Mouse (Mus musculus) hindbrain, embryonic 11.5 days (tissue): Measurements from ENCODE around the gene Urad. TPM values are rescaled to one million over a fixed set of nuclear protein-coding genes. Genes with fewer than 3 reads are reported as not detected.

Experiments used
- ATAC-seq: fragments of 200-750 bp; cut with Nextera tagmentation; 2 replicates; pipeline ENCODE4 v1.8.0; 2017; ENCODE audit warnings: mild to moderate bottlenecking, moderate TSS enrichment, moderate library complexity; ENCODE audit not compliant: low FRiP score
- DNase-seq: peaks from one replicate; pipeline ENCODE4 v3.0.0-alpha.2; 2015; ENCODE audit warnings: low spot score
- H3K27ac ChIP-seq: fragments of 300-500 bp; sonication (generic); 2 replicates; pipeline ENCODE4 v1.5.1; 2014; ENCODE audit warnings: mild to moderate bottlenecking, low read depth, low read length
- H3K27me3 ChIP-seq: fragments of 300-500 bp; sonication (generic); 2 replicates; pipeline ENCODE4 v1.6.1; 2014; ENCODE audit warnings: mild to moderate bottlenecking, low read length, moderate library complexity, mixed read lengths; ENCODE audit not compliant: control insufficient read depth, insufficient read depth
- H3K36me3 ChIP-seq: fragments of 300-500 bp; sonication (generic); 2 replicates; pipeline ENCODE4 v1.6.1; 2014; ENCODE audit warnings: mild to moderate bottlenecking, low read length, moderate library complexity, mixed read lengths; ENCODE audit not compliant: control insufficient read depth, insufficient read depth
- H3K4me1 ChIP-seq: fragments of 300-500 bp; sonication (generic); replicated peaks from 2 replicates; pipeline ENCODE4 v1.6.1; 2014; ENCODE audit warnings: low read length, mixed read lengths; ENCODE audit not compliant: control insufficient read depth, insufficient read depth
- H3K4me2 ChIP-seq: fragments of 300-500 bp; sonication (generic); replicated peaks from 2 replicates; pipeline ENCODE4 v1.6.1; 2014; ENCODE audit warnings: mild to moderate bottlenecking, low read depth, low read length
- H3K4me3 ChIP-seq: fragments of 300-500 bp; sonication (generic); 2 replicates; pipeline ENCODE4 v1.5.1; 2014; ENCODE audit warnings: low read depth, low read length
- H3K9ac ChIP-seq: fragments of 300-500 bp; sonication (generic); 2 replicates; pipeline ENCODE4 v1.6.1; 2014; ENCODE audit warnings: low read depth, low read length
- H3K9me3 ChIP-seq: fragments of 300-500 bp; sonication (generic); 2 replicates; pipeline ENCODE4 v1.6.1; 2016; ENCODE audit warnings: low read length; ENCODE audit not compliant: control insufficient read depth
- WGBS: fragments of 180-500 bp; shearing (Covaris S2); extraction: QIAGEN DNeasy Blood & Tissue Kit; methylation state at CpG from one replicate; pipeline ENCODE4 v1.1.7; 2014; 5-methylcytosine and 5-hydroxymethylcytosine counted together
- polyA plus RNA-seq: library from polyadenylated mRNA; unstranded; fragments of >200 nt; fragmentation: Nextera tagmentation; extraction: Ambion mirVana; gene quantifications from 2 replicates; pipeline ENCODE4 v1.2.1, GENCODE M21; 2014

Urad gene
- polyA plus RNA-seq, 1 experiment from 2014 or later = not detected

GRCm38 (mm10) chr5:147299255-147300000 is 22.8 kb downstream of the Urad start:
- Histone ChIP-seq H3K9me3 (no peaks in the 10 kb centered on the region), H3K4me1 (0 out of 2 replicates have a peak, but pooled peaks cover 6% of the 10 kb centered on the region), H3K9ac (no peak overlapping the region), H3K4me3 (no peak overlapping the region), H3K4me2 (peak overlapping the region; percentile 27), H3K27me3 (peaks cover 94% of the 10 kb centered on the region), H3K36me3 (no peaks in the 10 kb centered on the region), H3K27ac (no peak overlapping the region)
- DNase-seq (peak; percentile 89), ATAC-seq (peak; percentile 78)
- WGBS = 1% methylated on average over 41 of the region's 41 CpGs

DNA sequence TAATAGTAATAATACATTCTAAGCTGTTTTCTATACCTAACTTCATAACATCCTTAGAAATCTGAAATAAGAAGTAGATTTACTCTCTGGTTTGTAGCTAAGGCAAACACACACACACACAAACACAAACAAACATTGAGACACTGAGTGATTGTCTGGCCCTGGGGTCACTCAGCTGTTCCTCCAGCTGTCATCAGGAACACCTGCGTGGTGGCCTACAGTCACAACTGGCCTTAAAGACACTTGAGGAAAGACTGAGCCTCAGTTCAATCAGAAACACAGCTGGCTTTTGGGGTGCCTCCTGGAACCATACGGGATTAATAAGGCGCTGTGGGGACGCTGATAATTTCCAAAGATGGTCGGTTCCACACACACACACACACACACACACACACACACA is 25.0 kb downstream of the Urad start:
- no peaks in the 10 kb centered on the region for H3K36me3 ChIP-seq
- no peak overlapping the region for H3K4me3 ChIP-seq
- H3K4me2 ChIP-seq = no peak overlapping the region
- H3K27me3 ChIP-seq = peaks cover 93% of the 10 kb centered on the region
- 0 out of 2 replicates have a peak, but pooled peaks cover 6% of the 10 kb centered on the region for H3K4me1 ChIP-seq
- ATAC-seq = no peak
- WGBS = 50% methylated on average over 5 of the region's 5 CpGs
- DNase-seq = no peak
- H3K9me3 ChIP-seq = no peaks in the 10 kb centered on the region
- H3K9ac ChIP-seq = no peak overlapping the region
- H3K27ac ChIP-seq = no peak overlapping the region

GRCm38 (mm10) chr5:147294121-147294520 is 28.1 kb downstream of the Urad start:
- no peak for ATAC-seq
- 11% methylated on average over 20 of the region's 20 CpGs for WGBS

DNA sequence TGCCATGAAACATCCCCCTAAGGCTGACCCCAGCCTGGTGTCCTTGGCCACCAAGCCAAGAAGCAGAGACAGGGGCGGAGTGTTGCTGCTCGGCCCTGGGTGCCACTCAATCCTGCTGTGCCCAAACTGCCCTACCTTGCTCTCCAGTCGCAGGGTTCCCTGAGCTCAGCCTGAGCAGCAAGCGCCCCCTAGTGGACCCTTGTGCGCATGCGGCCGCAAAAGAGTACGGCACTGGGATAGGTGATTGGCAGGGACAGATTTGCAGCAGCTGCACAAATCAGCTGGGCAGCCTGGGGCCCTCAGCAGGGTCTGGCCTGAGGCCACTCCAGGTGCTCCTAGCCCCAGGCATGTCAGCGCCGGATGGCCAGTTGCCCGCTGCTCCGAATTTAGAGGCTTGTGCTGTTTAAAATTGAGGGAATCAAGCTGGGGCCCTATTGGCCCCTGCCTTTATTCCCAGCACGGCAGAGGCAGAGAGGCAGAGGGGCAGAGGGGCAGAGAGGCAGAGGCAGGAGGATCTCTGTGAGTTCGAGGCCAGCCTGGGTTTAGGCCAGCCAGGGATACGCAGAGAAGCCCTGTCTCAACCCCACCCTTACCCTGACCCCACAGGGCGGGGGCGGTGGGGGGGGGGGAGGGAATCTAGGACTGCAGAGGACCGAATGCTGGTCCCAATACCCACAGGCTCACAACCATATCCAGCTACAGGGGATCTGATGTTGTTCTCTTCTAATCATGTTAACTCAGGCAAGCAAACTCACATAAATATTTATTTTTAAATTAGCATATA is 28.9 kb downstream of the Urad start:
- Histone ChIP-seq H3K4me1 (no peaks in the 10 kb centered on the region), H3K27ac (no peak overlapping the region), H3K9ac (no peak overlapping the region), H3K4me2 (no peak overlapping the region), H3K9me3 (no peaks in the 10 kb centered on the region), H3K27me3 (peaks cover 60% of the 10 kb centered on the region), H3K36me3 (no peaks in the 10 kb centered on the region), H3K4me3 (no peak overlapping the region)
- peak; percentile 91 for DNase-seq
- whole genome bisulfite sequencing = 13% methylated on average over 18 of the region's 18 CpGs
- ATAC-seq = peak; percentile 83

More at GRCm38 (mm10) chr5:147294121-147294520, 28.1 kb downstream of the Urad start:
- Histone ChIP-seq H3K27me3 (peaks cover 68% of the 10 kb centered on the region), H3K36me3 (no peaks in the 10 kb centered on the region), H3K9me3 (no peaks in the 10 kb centered on the region), H3K27ac (no peak overlapping the region), H3K9ac (no peak overlapping the region), H3K4me3 (no peak overlapping the region), H3K4me1 (no peaks in the 10 kb centered on the region), H3K4me2 (no peak overlapping the region)
- peak; percentile 60 for DNase-seq

GRCm38 (mm10) chr5:147292506-147293120 is 29.6 kb downstream of the Urad start:
- Histone ChIP-seq H3K4me2 (no peak overlapping the region), H3K4me1 (no peaks in the 10 kb centered on the region), H3K36me3 (no peaks in the 10 kb centered on the region), H3K27me3 (peaks cover 53% of the 10 kb centered on the region), H3K4me3 (no peak overlapping the region), H3K9ac (no peak overlapping the region), H3K27ac (no peak overlapping the region), H3K9me3 (no peaks in the 10 kb centered on the region)
- WGBS = 45% methylated on average over 13 of the region's 13 CpGs
- ATAC-seq (0 out of 2 replicates have a peak, but pooled peaks have one; percentile 31), DNase-seq (no peak)

DNA sequence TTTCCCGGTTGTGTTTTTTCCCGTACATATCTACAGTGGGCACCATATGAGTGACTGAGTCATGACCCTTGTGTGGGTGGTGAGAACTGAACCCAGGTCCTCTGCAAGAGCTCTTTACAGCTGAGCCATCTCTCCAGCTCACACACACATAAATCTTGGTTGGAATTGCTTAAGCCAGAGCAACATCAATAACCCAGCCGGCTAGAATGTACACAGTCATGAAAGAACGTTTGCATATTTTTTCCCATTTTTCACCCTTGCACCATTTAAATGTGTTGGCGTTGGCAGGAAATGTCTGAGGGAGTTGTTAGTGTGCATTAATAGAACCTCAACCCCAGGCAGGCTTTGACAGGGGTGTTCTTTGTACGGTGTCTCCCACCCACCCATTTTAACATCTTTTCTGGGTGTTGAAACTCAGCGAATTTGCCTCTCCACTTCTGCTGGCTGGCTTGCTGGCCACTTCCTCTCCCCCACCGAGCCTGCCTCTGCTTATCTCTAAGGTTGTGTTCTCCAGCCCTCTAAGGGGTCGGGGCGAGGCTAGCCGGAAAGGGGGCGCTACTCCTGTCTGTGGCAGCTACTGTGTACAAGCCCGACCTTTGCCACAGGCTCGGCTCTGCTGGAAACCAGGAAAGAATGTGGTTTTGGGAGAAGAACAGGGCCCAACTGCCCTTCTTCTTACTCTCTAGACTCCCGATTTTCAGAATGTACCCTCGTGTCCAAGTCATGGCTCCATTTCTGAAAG is 30.3 kb downstream of the Urad start:
- no peak overlapping the region for H3K9ac ChIP-seq
- WGBS = 41% methylated on average over 16 of the region's 16 CpGs
- no peaks in the 10 kb centered on the region for H3K4me1 ChIP-seq
- no peaks in the 10 kb centered on the region for H3K9me3 ChIP-seq
- peak; percentile 5 for DNase-seq
- no peak overlapping the region for H3K27ac ChIP-seq
- no peak for ATAC-seq
- peaks cover 46% of the 10 kb centered on the region for H3K27me3 ChIP-seq
- no peaks in the 10 kb centered on the region for H3K36me3 ChIP-seq
- no peak overlapping the region for H3K4me2 ChIP-seq
- no peak overlapping the region for H3K4me3 ChIP-seq

DNA sequence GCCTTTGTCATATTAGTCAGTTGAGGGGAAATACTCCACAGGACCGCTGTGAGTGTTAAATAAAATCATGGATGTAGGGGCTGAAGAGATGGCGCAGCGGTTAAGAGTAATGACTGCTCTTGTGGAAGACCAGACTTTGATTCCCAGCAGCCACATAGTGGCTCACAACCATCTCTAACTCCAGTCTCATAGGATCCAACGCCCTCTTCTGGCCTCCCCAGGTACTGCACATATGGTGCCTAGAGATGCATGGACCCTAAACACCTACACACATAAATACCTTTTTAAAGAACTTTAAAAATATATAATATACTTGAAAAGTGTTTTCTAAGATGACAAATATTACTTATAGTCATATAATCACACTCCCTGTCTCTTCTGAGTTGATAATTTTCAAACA is 37.9 kb downstream of the Urad start:
- ATAC-seq (no peak), DNase-seq (no peak)
- WGBS = 74% methylated on average over 4 of the region's 4 CpGs
- H3K36me3 ChIP-seq = no peaks in the 10 kb centered on the region
- no peak overlapping the region for H3K4me3 ChIP-seq
- H3K9ac ChIP-seq = no peak overlapping the region
- no peak overlapping the region for H3K27ac ChIP-seq
- peaks cover 20% of the 10 kb centered on the region for H3K27me3 ChIP-seq
- no peak overlapping the region for H3K4me2 ChIP-seq
- H3K4me1 ChIP-seq = no peaks in the 10 kb centered on the region
- H3K9me3 ChIP-seq = no peaks in the 10 kb centered on the region

DNA sequence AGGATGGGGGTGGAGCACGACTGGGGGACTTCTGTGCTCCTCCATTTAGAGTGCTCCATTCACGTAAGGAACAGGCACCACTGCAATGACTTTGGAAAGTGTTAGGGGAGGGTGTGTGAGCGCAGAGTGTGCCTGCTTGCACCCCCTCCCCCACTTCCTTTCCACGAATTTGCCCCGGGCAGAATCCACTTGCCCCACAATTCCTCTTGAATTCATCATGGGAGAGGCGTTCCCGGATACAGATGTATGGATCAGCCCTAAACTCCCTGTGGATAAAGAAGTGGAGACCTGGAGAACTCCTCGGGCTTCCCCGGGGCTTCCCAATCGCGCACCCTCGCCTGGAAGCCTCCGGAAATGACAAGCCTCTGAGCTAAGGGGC is 44.7 kb downstream of the Urad start:
- no peak overlapping the region for H3K4me2 ChIP-seq
- DNase-seq (peak; percentile 29), ATAC-seq (no peak)
- H3K9ac ChIP-seq = no peak overlapping the region
- H3K4me1 ChIP-seq = 0 out of 2 replicates have a peak, but pooled peaks cover 2% of the 10 kb centered on the region
- no peak overlapping the region for H3K27ac ChIP-seq
- under 1% methylated on average over 13 of the region's 13 CpGs for WGBS
- H3K9me3 ChIP-seq = no peaks in the 10 kb centered on the region
- no peak overlapping the region for H3K4me3 ChIP-seq
- H3K27me3 ChIP-seq = peaks cover 80% of the 10 kb centered on the region
- H3K36me3 ChIP-seq = no peaks in the 10 kb centered on the region
